Mouse (Mus musculus) left cerebral cortex, postnatal 14 days (tissue): ENCODE results near the gene Hist1h3h. TPM values are rescaled to one million over a fixed set of nuclear protein-coding genes. Genes with fewer than 3 reads are reported as not detected.
"Not testable (repeated sequence)": the region's sequence is repeated elsewhere in the genome, so short reads cannot be mapped to it uniquely, and the experiment has no call there.

Experiments used
- DNase-seq, 2 experiments: peaks; one replicate each; pipeline ENCODE4 v3.0.0; 2021 to 2022; ENCODE audit warnings: low spot score in 2 of 2, mixed read lengths in 1 of 2
- intact Hi-C: fragments of 180-260 bp; cut with DNase I; formaldehyde crosslinking; loops from one replicate; pipeline ENCODE4 v1.15.1; 2025
- total RNA-seq, 2 experiments: library from RNA; stranded (reverse); gene quantifications; 2 replicates each; pipeline ENCODE4 v1.2.3; 2021

The Hist1h3h gene
- total RNA-seq, 2 experiments from 2014 or later: 46.6 to 56.8 TPM

DNA sequence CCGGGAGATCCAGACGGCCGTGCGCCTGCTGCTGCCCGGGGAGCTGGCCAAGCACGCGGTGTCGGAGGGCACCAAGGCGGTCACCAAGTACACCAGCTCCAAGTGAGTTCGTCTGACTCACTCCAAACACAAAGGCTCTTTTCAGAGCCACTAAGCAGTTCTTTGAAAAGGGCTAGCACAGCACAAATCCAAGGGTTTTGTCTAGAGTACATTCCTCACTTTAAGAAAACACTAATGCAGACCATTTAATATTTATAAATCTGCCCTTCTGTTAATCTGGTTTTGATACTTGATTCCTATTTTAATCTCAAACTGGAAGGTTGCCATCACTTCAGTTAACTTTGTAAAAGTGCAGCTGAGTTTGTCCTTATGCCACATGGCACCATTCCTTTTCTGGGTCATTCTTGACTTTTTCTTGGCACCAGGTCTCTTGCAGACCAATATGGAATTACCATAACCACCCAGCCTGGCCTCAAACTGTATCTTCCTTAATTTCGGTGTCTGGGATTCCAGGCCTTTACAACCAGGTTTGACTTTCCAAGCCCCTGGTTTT, 5.0 kb downstream of the Hist1h3h start:
- DNase-seq: no peak
- intact Hi-C loops: no loop called here

DNA sequence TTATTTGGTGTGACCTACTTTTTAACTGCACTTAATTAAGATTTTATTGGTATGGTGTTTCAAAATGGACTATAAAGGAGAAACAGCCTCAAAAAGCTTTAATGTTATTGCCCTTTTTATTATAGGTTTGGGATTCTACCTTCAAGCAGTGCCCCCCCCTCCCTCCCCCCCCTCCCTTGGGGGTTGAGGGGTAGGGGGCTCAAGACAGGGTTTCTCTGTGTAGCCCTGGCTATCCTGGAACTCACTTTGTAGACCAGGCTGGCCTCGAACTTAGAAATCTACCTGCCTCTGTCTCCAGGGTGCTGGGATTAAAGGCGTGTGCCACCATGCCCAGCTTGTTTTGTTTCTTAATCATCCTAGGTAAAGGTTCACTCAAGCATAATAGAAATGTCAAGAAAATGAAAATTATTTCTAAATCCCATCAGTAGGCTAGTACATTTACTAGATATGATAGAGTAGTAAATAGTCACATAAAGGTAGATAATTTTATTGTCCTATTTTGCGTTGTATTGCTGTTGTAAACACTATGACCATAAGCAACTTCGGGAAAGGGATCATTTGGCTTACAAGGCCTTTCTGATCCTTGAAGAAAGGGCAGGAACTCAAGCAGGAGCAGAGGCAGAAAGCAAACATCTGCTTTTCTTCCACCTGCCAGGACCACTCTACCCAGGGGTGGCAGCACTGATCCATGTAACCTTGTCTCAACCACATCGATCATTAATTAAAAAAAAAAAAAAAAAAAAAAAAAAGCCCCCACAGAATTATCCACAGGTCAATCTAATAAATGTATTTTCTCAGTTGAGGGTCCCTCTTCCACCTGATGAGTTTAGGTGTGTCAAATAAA, 5.8 kb downstream of the Hist1h3h start:
- no peak for DNase-seq
- intact Hi-C loops: no loop called here

DNA sequence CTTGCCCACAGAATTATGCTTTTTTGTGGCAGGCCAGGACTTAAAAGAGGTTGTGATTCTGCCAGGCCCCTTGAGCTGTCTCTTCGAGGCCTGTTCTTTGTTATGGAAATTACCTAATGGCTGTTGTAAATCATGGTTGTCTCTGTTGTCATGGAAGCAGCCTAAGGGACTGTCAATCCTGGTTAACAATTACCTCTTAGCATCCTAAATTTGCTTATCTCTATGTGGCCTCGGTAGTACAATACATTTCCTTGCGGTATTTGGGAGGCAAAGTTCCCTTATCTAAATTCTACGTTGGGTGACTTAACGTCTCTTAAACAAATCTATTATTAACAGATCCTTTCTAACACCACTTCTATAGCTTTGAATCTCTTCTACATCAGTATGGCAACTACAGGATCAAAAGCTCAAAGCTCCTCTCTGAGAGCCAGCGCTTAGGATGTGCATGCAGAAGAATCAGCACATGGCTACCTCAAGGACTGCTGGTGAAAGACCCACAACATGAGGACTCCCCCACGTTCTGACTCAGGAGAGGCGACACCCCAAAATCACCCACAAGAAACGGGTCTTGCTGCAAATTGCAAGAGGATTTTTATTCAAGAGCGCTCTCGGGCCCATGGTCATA, 10.6 kb downstream of the Hist1h3h start:
- DNase-seq: no peak
- intact Hi-C loops: no loop called here

DNA sequence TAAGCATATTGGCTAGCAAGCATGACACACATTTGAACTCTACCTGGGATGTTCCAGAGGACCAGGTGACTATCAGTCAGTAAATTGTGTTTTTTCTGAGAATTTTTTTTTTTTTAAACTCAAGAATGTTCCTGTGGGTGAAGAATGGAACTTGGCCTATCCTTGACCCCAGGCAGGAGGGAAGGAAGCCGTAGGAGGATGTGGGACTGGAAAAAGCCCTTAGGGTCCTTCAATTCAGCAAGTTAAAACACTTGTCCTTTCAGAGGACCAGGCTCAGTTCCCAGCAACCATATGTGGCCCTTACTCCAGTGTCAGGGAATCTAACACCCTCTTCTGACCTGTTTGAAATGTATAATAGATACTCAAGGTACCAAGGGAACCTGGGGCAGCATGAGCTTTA, 12.1 kb downstream of the Hist1h3h start:
- no peak for DNase-seq
- intact Hi-C loops: no loop called here

DNA sequence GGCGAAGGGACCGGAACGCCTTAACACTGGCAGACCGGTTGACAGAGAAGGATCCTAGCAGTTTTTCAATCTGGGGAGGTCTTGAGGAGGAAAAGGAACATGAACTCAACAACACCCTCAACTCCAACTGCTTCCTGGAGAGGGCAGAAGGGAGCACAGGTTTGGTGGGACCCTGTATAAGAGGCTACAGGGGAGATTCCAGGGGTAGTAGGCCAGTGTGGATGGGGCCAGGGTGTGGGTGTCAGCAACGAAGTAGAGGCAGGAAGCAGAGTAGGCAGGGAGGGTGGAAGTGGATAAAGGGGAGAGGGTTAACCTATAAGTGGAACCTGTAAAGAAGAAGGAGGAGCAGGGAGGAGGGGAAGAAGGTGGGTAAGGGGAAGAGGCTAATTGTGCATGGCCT, 16.0 kb downstream of the Hist1h3h start:
- intact Hi-C loops: loop anchor here (2.0 kb wide), 1 partner anchor 19 kb away; no protein-coding TSS in a partner anchor
- no peak for DNase-seq

DNA sequence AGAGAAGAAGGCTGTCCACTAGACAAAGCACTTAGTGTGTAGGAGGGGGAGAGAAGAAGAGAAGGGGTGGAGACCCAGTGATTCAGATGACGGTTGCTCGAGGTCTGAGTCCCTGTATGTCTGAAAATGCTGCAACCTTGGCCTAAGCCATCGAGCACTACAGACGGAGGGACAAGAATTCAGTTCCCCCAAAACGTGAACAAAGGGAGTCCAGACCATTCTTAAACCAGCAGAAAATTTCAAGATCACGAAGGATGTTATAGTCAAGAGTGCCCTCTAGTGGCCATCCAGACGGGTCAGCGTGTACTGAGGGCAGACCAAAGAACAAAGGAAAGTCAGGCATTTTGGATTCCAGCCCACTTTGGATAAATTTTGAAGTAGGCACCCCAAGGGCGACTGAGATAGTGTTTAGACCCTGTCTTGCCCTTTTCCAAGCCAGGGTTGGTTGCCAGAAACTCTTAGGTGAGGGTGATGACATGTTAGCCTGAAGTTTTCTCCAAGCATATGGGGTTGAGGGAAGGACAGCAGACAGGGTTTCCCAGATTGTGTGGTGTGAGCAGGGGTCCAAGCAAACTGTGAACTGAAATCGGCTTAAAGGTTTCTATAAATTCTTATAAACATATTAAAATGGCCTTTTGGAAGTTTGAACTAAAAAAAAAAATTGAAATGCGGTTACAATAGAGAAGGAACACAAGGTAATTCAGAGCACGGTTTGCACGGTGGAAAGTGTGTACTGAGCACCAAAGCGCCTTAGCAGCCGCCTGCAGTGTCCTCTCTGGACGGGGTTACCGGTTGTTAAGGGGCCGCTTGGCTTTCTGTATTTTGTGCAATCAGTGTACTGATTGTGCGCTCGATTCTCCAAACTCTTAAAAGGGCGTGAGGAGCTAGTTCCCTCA, 16.8 kb downstream of the Hist1h3h start:
- intact Hi-C loops: no loop called here
- DNase-seq: peak; percentile 77 to 82

DNA sequence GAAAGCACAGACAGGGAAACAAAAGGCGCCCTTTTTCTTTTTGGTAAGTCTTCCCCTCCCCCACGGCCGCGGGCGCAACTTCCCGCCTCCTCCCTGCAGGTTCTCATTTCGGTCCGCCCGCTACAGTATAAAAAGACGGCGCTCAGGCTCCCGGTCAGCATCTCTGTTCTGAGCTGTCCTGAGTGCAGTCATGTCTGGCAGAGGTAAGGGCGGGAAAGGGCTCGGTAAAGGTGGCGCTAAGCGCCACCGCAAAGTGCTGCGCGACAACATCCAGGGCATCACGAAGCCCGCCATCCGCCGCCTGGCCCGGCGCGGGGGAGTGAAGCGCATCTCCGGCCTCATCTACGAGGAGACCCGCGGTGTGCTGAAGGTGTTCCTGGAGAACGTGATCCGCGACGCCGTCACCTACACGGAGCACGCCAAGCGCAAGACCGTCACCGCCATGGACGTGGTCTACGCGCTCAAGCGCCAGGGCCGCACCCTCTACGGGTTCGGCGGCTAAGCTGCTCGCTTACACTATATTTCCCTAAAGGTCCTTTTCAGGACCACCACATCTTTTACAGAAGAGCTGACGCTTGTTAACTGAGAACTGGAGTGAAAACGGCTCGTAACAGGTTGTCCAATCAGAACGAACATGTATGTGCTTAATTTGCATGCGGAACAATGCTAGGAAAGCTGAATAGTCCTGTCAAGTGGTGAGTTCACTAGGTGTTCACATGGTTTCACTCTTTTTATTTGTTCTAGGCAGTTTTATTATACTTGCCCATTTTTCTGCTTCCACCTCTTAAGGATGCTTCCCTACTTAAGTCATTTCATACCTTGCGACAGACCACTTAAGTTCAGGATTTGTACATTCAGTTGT, 17.7 kb downstream of the Hist1h3h start, which contains the start of gene Hist1h4j:
Gene Hist1h4j (plus strand): TSS at position 159 of the 862 bp plus-strand sequence.
- intact Hi-C loops: loop anchor here (1.0 kb wide), 1 partner anchor 15 kb away; the partner anchor contains the start of gene Hist1h4k

DNA sequence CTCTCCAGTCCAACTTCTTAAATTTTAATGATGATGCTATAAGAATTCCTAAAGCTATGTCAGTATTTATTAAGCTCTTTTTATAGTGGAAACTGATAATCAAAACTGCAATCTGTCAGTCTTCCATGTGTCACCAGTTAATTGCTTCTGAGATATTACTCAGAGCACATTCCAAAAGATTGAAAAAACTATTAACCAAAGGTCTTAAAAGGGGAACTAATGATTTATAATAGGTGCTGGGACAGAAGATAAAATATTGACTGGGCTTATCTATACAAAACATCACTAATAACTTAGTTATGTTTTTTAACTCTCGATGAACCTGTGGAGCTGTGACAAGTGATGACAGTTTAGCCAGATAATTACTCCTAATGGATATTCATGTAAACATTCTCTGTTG, 27.5 kb downstream of the Hist1h3h start:
- no peak for DNase-seq
- intact Hi-C loops: no loop called here

More for the DNA sequence above, 17.7 kb downstream of the Hist1h3h start, which contains the start of gene Hist1h4j:
- peak; percentile 68 to 79 for DNase-seq

DNA sequence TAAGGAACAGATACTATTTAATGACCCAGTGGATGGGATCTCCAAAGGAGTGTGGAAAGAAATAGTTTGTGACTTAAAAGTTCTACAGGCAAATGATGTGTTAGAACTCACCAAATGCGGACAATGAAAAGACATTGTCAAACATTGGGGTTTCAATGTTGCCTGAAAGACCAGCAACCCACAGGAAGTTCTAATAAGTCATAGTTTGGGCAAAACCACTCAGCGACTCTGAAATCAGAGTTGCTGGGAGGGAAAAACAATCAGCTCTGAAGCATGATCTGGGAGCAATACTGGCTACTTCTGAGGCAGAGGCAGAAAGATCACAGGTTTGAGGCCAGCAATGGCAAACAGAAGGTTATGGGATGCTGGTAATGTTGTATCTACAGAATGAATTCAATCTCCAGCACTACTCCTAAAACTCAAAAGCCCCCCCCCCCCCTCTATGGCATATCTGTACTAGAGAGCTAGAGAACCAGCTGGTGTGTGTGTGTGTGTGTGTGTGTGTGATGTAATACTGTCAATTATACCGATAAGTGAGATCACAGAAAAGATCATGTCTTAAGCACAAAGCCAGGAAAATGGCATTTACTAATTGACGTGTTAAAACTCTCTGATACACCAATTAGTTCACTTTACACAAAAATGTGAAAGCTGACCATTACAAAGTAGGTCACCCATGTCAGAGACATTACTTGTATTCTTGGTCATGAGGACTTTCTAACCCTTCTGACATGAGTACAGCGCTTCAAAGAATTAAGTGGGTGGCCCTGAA, 32.1 kb downstream of the Hist1h3h start:
- no peak for DNase-seq
- intact Hi-C loops: loop anchor here (1.0 kb wide), 1 partner anchor 14 kb away; the partner anchor contains the start of gene Hist1h4j

DNA sequence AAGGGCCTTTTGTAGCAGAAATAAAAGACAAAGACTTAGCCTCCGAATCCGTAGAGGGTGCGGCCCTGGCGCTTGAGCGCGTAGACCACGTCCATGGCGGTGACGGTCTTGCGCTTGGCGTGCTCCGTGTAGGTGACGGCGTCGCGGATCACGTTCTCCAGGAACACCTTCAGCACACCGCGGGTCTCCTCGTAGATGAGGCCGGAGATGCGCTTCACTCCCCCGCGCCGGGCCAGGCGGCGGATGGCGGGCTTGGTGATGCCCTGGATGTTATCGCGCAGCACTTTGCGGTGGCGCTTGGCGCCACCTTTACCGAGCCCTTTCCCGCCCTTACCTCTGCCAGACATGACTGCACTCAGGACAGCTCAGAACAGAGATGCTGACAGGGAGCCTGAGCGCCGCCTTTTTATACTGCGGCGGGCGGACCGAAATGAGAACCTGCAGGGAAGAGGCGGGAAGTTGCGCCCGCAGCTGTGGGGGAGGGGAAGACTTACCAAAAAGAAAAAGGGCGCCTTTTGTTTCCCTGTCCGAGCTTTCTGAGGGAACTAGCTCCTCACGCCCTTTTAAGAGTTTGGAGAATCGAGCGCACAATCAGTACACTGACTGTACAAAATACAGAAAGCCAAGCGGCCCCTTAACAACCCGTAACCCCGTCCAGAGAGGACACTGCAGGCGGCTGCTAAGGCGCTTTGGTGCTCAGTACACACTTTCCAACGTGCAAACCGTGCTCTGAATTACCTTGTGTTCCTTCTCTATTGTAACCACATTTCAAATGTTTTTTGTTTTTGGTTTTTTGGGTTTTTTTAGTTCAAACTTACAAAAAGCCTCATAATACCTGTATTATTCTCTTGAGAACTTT, 32.9 kb downstream of the Hist1h3h start, which contains the start of gene Hist1h4k:
Gene Hist1h4k (minus strand): TSS at position 347 of the 859 bp plus-strand sequence.
- DNase-seq: peak; percentile 88 to 93
- intact Hi-C loops: loop anchor here (1.0 kb wide), 1 partner anchor 15 kb away; the partner anchor contains the start of gene Hist1h4j

DNA sequence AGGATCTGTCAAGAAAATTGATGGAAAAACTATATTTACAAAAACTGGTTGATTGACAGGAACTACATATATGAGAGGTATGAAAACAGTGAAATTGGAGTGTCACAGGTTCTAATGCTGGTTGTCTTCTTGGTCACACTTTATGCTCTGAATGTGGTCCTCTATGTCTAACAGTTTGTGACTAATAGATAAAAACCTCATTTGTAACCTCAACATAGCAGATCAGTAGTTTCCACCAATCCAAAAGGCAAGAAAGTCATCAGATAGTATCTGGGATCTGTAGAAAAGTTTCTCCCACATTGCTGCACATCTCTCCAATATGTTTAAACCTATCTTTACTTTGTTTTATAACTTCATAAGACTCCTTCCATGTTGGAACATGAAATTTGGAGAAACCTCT, 34.0 kb downstream of the Hist1h3h start:
- intact Hi-C loops: no loop called here
- no peak for DNase-seq

DNA sequence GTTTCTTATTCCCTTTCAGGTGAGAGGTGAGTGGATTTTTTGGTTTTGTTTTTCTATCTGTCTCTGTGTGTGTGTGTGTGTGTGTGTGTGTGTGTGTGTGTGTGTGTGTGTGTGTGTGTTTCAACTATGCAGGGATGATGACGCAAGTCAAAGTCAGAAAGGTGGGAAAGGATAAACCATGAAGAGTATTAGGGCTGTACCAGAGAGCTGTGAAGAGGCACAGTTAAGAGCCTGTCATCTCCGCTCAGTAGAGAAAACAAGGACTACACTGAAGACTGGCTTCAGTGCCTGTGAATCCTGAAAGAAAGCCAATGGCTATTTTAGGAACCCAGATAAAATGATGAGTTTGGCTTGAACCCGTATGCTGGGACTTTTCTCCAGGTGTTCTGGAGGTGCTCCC, 34.4 kb downstream of the Hist1h3h start:
- intact Hi-C loops: no loop called here
- DNase-seq: no peak

DNA sequence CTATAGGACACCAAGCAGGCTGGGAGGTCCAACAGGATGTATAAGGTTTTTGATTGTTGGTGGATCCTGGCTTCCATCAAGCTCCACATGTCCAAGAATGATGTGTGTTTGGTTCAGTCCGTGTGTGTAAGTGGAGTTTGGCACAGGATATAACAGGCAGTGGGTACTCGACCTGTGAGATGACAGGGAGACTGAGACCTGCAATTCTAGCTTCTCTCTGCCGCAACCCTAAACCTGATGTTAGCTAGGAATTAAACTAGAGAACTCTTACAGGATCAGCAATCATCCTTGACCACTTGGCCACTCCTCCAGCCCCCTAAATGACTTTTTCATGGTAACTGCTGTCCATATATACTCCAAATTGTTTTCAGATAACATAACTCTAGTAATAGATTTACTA, 34.9 kb downstream of the Hist1h3h start:
- intact Hi-C loops: no loop called here
- no peak for DNase-seq

DNA sequence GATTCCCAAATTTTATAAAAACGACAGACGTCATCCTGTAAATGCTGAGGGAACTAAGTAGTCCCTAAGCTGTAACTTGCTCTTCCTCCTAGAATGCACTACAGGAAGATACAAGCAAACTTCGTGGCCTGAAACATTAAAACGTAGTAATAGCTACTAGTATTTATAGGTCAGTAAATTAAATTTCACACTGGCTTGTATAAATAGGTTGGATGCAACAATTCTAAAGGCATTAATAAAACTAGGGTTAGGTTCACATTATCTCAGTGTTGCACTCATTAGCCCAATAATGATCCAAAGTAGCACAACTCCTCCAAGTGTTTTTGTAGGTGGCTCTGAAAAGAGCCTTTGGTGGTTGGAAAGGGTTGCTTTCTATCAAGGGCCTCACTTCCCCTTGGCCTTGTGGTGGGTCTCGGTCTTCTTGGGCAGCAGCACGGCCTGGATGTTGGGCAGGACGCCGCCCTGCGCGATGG, 35.6 kb downstream of the Hist1h3h start:
- intact Hi-C loops: no loop called here
- no peak for DNase-seq

DNA sequence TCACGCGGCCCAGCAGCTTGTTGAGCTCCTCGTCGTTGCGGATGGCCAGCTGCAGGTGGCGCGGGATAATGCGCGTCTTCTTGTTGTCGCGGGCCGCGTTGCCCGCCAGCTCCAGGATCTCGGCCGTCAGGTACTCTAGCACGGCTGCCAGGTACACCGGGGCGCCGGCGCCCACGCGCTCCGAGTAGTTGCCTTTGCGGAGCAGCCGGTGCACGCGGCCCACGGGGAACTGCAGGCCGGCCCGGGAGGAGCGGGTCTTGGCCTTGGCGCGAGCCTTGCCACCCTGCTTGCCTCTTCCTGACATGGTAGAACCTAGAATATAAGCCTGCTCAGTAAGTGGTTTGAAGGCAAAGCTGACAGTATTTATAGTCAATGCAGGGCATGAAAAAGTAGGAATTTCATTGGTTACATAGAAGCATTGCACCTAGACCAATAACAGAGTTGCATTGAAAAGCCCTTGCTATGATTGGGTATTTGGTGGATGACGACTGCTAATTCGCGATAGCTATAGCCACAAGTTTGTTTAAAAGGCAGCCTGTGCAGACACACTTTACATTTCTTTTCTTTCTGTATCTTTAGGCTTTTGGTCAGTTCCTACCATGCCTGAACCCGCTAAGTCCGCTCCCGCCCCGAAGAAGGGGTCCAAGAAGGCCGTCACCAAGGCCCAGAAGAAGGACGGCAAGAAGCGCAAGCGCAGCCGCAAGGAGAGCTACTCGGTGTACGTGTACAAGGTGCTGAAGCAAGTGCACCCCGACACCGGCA, 36.2 kb downstream of the Hist1h3h start, which contains the start of the genes Hist1h2ak and Hist1h2bn:
Gene Hist1h2ak (minus strand): TSS at position 304 of the 762 bp plus-strand sequence.
Gene Hist1h2bn (plus strand): TSS at position 600 of the 762 bp plus-strand sequence.
- intact Hi-C loops: not testable (repeated sequence)
- peak; percentile 82 to 93 for DNase-seq
